Mouse (Mus musculus): ENCODE results near the gene Bcdin3d.

Gene Bcdin3d

GRCm38 (mm10) chr15:99438966-99439698, 35.4 kb downstream of the Bcdin3d start:
- no peak for DNase-seq

- DNase-seq = no peak
Measured at GRCm38 (mm10) chr15:99433913-99434312, 40.6 kb downstream of the Bcdin3d start.

DNA sequence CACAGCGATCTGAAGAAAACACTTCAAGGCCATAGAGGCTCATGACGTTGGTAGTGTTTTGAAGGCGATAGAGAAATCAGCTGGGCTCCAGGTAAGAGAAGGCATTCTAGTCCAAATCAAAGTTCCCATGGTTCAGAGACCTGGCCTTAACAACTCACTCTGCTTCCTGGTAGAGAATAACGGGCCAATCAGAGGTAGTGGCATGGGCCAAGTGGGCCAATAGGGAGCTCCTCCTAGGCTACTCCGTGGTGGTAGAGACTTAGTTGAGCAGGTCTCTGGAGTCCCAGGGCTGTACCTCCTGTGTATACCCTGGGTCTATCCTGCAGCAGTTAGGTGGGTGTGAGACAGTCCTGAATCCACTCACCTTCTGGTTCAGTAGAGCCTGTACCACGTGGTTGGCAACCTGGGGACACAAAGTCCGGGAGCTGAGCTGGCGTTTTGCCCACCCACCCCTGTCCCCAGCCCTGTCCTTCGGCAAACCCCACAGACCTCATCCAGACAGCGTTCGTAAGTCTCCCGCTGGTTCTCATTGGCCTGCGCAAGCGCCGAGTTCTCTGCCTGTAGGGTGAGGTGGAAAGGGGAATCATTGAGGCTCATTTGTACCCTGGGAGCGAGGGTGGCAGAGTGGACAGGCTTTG, 41.3 kb downstream of the Bcdin3d start:
- no peak for DNase-seq

DNA sequence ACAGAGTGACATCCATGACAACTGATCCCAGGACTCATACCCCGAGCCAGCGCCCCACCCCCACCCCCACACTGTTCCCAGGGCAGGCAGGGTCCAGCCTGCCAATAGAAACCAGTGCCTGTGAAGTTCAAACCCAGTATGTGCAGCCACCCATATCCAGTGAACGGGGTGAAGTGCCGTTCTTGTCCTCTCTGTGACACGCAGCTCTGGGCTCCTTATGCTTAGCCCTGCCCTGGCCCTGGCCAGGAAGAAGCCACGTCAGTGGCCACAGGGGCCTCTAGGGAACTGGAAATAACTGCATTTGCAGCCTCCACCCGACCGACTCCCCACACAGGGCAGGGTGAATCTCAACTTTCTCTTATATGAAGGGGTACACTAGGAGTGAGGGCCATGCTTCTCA, 42.6 kb downstream of the Bcdin3d start:
- no peak for DNase-seq

DNA sequence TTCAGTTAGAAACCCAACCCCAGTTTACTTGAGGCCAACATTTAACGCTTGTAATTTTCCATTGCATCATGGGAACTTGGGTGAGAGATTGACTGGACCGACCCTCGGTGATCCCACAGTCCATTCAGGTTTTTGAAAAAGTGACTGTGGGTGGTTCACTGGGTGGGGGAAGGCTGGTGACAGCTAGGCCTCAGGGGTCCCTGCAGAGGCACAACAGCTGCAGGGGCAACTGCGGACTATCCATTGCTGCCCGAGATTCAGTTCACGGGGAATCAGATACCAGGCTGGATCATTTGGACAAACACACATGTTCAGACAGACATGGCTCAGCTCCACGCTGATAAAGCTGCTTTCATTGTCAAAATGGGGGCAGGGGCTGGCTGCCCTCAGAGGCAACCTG, 43.0 kb downstream of the Bcdin3d start:
- DNase-seq = no peak

DNA sequence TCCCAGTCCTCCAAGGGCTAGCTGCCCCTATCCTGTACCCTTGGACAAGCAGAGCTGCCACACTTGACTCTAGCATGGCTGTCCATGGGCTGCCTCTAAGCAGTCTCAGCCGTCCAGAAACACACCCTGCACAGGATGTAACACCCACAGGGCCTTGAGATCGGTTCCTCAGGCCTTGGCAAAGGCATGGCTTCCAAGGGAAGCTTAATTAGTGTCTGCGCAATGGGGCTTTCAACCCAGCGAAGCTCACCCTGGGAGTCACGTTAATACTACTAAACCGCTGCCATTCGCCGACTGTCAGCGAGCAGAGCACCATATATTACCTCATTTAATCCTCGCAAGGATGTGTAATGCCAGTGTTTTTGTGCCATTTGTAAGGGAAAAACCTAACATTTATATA, 43.5 kb downstream of the Bcdin3d start:
- no peak for DNase-seq

GRCm38 (mm10) chr15:99430394-99430793, 44.1 kb downstream of the Bcdin3d start:
- no peak for DNase-seq

- no peak for DNase-seq
Measured at GRCm38 (mm10) chr15:99423884-99424283, 50.6 kb downstream of the Bcdin3d start.

- no peak for DNase-seq
Measured at GRCm38 (mm10) chr15:99423131-99423530, 51.4 kb downstream of the Bcdin3d start.

GRCm38 (mm10) chr15:99422551-99422950, 52.0 kb downstream of the Bcdin3d start:
- DNase-seq = no peak

DNA sequence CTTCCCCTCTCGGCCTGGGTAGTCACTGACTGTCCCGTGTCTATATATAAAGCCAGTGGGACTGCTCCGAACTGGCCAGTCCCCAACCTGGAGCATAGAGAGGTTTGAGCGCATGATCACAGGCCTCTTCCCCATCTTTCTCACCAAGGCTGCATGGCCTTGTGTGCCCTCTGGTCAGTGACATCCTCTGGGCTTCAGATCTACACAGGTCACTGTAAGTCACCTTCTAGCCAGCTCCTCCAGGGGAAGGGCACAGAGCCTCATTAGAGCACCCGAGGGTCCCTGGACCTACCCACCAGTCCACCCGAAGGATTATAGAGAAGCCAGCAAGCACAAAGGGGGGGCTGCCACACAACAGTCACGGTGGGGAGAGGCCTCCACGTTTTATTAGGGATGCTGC, 52.9 kb downstream of the Bcdin3d start:
- no peak for DNase-seq

DNA sequence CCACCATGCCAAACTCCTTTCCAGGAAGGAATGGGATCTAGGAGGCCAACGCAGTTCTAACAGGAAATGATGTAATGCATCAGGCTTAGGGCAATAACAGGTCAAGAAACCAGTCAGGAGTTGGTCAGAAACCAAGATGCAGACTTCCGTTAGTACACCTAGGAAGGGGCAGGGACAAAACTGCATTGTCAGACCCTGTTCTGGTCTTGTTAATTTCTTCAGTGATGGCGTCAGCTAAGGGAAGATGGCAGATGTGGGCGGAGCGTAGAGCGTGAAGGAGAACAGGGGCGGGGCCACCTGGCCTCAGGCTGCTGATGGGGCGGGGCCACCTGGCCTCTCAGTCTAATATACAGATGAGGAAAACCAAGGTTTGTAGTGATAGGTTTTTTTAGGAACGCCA, 53.4 kb downstream of the Bcdin3d start:
- DNase-seq = no peak

DNA sequence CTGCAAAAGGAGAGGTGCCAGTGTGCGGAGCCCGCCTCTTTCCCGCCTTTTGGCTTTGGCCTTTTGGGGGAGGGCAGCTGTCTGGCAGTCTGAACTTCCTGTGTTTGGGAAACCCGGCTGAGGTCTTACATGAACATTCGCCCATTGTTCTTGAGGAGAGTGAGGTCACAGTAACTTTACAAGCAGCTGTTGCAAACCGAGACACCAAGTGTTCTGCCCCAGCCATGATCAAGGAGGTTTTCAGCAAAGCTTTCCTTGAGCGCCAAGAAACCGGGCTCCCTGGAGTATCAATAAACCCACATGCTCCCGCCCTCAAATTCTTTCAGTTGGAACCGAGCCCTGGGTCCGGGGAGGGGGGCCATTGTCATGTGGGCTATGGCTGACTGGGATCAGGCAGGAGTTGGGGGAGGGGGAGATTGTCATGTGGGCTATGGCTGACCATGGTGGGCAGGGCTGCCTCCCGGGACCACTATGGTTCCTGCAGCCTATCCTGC, 54.0 kb downstream of the Bcdin3d start:
- no peak for DNase-seq

DNA sequence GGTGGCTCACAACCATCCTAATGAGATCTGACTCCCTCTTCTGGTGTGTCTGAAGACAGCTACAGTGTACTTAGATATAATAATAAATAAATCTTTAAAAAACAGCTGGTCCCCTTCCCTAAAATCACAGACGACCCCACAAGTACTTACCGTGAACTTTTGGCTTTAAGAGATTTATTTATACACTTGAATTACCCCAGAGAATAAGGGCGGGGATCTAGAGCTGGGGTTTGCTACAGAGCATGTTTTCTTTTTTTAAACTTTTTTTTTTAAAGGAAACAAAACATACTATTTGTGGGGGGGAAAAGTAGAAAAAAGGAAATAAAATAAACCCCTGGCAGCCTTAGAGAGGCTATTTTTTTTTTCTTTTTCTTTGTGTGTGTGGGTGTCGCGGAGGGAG, 54.4 kb downstream of the Bcdin3d start:
- DNase-seq = no peak
